Mouse (Mus musculus): ENCODE measurements around the gene Spata20. TPM values are rescaled to one million over a fixed set of nuclear protein-coding genes. Genes with fewer than 3 reads are reported as not detected.

Spata20 gene
- total RNA-seq (2012; rRNA removed) = 0.26 and 0.71 TPM in 2 replicates

DNA sequence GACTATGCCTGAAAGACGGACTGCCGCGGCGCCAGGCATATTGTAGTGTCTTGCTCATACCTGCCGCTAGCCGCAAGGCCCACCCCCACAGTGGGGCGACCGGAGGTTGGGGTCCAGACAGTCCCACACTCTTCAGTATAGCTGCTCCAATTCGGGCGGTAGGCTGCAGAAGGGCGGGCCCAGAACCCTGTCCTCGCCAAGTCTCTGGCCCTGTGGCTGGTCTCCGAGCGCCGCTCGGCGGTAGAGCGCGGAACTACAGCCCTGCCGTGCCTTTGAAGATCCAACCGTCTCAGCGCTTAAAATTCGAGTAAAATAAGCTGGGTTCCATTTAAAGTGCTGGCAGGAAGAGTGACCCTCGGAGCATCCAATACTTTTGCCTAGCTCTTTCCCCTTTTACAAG lies at the start of gene Spata20:
Gene Spata20, minus strand, starts transcription at position 179 of the 400 bp plus-strand sequence.
- H3K27ac ChIP-seq (ENCODE audit: insufficient read depth, low read depth, low read length, poor library complexity, severe bottlenecking) = no peak within 1 kb of the TSS
- peaks cover 0 to 3% of the 10 kb centered on the region in 2 experiments; a peak in 1 of 4 replicates for H3K4me1 ChIP-seq (ENCODE audit: control insufficient read depth in 2 of 2, insufficient read depth in 2 of 2, low read length in 2 of 2, poor library complexity in 1 of 2)
- TF ChIP-seq ZC3H11A (IDR thresholded peaks at IDR 0.05; ENCODE audit: borderline replicate concordance, low read depth, low read length) (peak; percentile 88; the same call in 1 of the 2 replicates), ZNF384 (IDR thresholded peaks at IDR 0.05; ENCODE audit: low read depth, low read length) (no peak), CHD2 (IDR thresholded peaks at IDR 0.05; ENCODE audit: low read depth, low read length) (no peak), HCFC1 (IDR thresholded peaks at IDR 0.05; ENCODE audit: borderline replicate concordance, insufficient read depth, low read length) (no peak)
- peak; percentile 59 for DNase-seq (ENCODE audit: low read depth, low spot score)
- H3K4me3 ChIP-seq (ENCODE audit: insufficient read depth in 1 of 2, low read depth in 1 of 2, low read length in 2 of 2, poor library complexity in 1 of 2, severe bottlenecking in 1 of 2) = peak within 1 kb of the TSS in 1 of 2 experiments; percentile 8; a peak in 2 of 4 replicates
- no peak within 1 kb of the TSS for H3K9ac ChIP-seq (ENCODE audit: insufficient read depth, low read depth, low read length, poor library complexity, severe bottlenecking)
- in situ Hi-C loops (cut with MboI; ENCODE audit: low sequenced_read_pairs in 2 of 2, unreplicated experiment in 2 of 2) = loop anchor here (5.0 to 10.0 kb wide), 2 partner anchors 149 to 151 kb away; no protein-coding TSS in a partner anchor
- H3K9me3 ChIP-seq (ENCODE audit: control insufficient read depth, insufficient read depth, low read depth, low read length) = no peaks in the 10 kb centered on the region
- H3K36me3 ChIP-seq (ENCODE audit: control insufficient read depth, insufficient read depth, low read length, poor library complexity, severe bottlenecking) = no peaks in the 10 kb centered on the region

DNA sequence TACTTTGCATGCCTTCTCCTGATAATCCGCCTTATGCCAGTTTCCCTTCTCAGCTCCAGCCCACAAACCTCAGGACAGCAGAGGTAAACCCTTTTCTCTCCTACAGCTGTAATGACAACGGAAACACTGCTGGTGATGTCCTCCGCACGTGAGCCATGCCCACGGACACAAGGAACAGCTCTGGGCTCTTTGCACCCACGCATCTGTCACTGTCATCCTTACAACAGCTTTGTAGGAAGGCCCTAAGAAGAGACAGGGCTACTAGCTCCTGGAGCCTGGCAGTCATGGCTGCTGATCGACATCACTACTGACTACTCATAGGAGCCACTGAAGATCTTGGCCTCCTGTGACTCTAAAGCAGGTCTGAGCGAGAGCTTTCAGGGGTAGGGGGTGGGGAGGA lies 47.2 kb upstream of the Spata20 start:
- Histone ChIP-seq H3K9me3 (ENCODE audit: control insufficient read depth, insufficient read depth, low read depth, low read length) (no peaks in the 10 kb centered on the region), H3K36me3 (ENCODE audit: control insufficient read depth, insufficient read depth, low read length, poor library complexity, severe bottlenecking) (no peaks in the 10 kb centered on the region), H3K4me3 (ENCODE audit: insufficient read depth in 1 of 2, low read depth in 1 of 2, low read length in 2 of 2, poor library complexity in 1 of 2, severe bottlenecking in 1 of 2) (no peak overlapping the region), H3K9ac (ENCODE audit: insufficient read depth, low read depth, low read length, poor library complexity, severe bottlenecking) (no peak overlapping the region), H3K27ac (ENCODE audit: insufficient read depth, low read depth, low read length, poor library complexity, severe bottlenecking) (no peak overlapping the region), H3K4me1 (ENCODE audit: control insufficient read depth in 2 of 2, insufficient read depth in 2 of 2, low read length in 2 of 2, poor library complexity in 1 of 2) (no peaks in the 10 kb centered on the region)
- no peak for TF ChIP-seq MAFK (IDR thresholded peaks at IDR 0.05; ENCODE audit: insufficient read depth, low read depth, low read length)
- no peak for DNase-seq (ENCODE audit: low read depth, low spot score)
- in situ Hi-C loops (cut with MboI; ENCODE audit: low sequenced_read_pairs in 2 of 2, unreplicated experiment in 2 of 2) = no loop called here

DNA sequence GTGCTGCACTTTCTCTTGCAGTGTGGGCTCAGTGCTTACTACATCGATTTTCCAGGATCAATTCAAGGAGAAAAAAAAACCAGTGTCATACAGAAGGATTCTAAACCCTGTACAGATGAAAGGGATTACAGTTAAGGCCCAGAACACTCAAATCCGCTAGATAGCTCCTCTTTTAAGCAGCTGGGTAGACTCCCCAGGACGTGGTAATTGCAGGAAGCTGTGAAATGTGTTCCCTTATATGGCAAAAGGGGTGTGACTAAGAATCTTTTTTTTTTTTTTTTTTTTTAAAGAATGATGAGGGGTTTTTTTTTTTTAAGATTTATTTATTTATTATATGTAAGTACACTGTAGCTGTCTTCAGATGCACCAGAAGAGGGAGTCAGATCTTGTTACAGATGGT lies 42.9 kb upstream of the Spata20 start:
- in situ Hi-C loops (cut with MboI; ENCODE audit: low sequenced_read_pairs in 2 of 2, unreplicated experiment in 2 of 2) = no loop called here
- Histone ChIP-seq H3K27ac (ENCODE audit: insufficient read depth, low read depth, low read length, poor library complexity, severe bottlenecking) (no peak overlapping the region), H3K36me3 (ENCODE audit: control insufficient read depth, insufficient read depth, low read length, poor library complexity, severe bottlenecking) (no peaks in the 10 kb centered on the region), H3K4me1 (ENCODE audit: control insufficient read depth in 2 of 2, insufficient read depth in 2 of 2, low read length in 2 of 2, poor library complexity in 1 of 2) (peaks cover 0 to 2% of the 10 kb centered on the region in 2 experiments; a peak in 1 of 4 replicates), H3K4me3 (ENCODE audit: insufficient read depth in 1 of 2, low read depth in 1 of 2, low read length in 2 of 2, poor library complexity in 1 of 2, severe bottlenecking in 1 of 2) (no peak overlapping the region), H3K9me3 (ENCODE audit: control insufficient read depth, insufficient read depth, low read depth, low read length) (no peaks in the 10 kb centered on the region), H3K9ac (ENCODE audit: insufficient read depth, low read depth, low read length, poor library complexity, severe bottlenecking) (no peak overlapping the region)
- no peak for DNase-seq (ENCODE audit: low read depth, low spot score)
- 0 out of 2 replicates have a peak, but pooled peaks have one; percentile 45 for TF ChIP-seq ZNF384 (IDR thresholded peaks at IDR 0.05; ENCODE audit: low read depth, low read length)
- TF ChIP-seq MAFK (IDR thresholded peaks at IDR 0.05; ENCODE audit: insufficient read depth, low read depth, low read length) = no peak

DNA sequence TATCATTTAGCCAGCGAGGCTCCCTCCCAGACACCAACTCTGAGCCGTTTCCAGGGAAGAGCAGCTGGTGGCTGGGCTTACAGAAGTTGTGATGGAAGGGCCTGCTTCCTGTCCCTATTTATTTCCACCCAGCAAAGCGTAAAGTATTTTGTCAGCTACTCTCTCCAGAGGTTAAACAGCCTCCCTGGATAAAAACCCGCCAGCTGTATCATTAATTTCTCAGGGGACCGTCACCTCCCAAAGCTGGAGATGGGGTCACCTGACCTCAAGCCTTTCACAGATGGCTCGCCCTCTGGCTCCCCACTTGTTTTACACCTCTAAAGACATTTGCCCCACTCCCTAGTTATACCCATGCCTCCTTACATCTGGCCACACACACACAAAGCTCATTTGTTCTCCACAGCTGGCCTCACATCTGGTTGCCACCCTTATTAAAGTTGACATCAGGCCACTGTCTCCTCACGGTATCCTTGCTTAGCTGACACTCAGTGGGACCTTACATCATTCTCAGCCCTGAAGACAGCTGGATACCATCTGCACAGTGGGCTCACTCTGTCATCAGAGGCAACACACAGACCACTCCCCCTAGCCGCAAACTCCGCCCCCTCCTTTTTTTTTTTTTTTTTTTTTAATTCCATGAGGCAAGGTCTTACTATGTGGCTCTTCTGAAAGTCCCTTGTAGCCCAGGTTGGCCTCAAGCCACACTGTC lies 40.3 kb upstream of the Spata20 start:
- no peak overlapping the region for H3K9ac ChIP-seq (ENCODE audit: insufficient read depth, low read depth, low read length, poor library complexity, severe bottlenecking)
- H3K27ac ChIP-seq (ENCODE audit: insufficient read depth, low read depth, low read length, poor library complexity, severe bottlenecking) = no peak overlapping the region
- no peak overlapping the region for H3K4me3 ChIP-seq (ENCODE audit: insufficient read depth in 1 of 2, low read depth in 1 of 2, low read length in 2 of 2, poor library complexity in 1 of 2, severe bottlenecking in 1 of 2)
- H3K4me1 ChIP-seq (ENCODE audit: control insufficient read depth in 2 of 2, insufficient read depth in 2 of 2, low read length in 2 of 2, poor library complexity in 1 of 2) = peaks cover 0 to 2% of the 10 kb centered on the region in 2 experiments; a peak in 1 of 4 replicates
- no peaks in the 10 kb centered on the region for H3K9me3 ChIP-seq (ENCODE audit: control insufficient read depth, insufficient read depth, low read depth, low read length)
- no peak for DNase-seq (ENCODE audit: low read depth, low spot score)
- in situ Hi-C loops (cut with MboI; ENCODE audit: low sequenced_read_pairs in 2 of 2, unreplicated experiment in 2 of 2) = no loop called here
- TF ChIP-seq ZC3H11A (IDR thresholded peaks at IDR 0.05; ENCODE audit: borderline replicate concordance, low read depth, low read length) (no peak), MAFK (IDR thresholded peaks at IDR 0.05; ENCODE audit: insufficient read depth, low read depth, low read length) (no peak), ZNF384 (IDR thresholded peaks at IDR 0.05; ENCODE audit: low read depth, low read length) (peak; percentile 93)
- no peaks in the 10 kb centered on the region for H3K36me3 ChIP-seq (ENCODE audit: control insufficient read depth, insufficient read depth, low read length, poor library complexity, severe bottlenecking)
